Mouse (Mus musculus) adrenal gland, adult 8-10 months (tissue): ENCODE results near the gene Tax1bp1. TPM values are rescaled to one million over a fixed set of nuclear protein-coding genes. Genes with fewer than 3 reads are reported as not detected.

Source experiments
- DNase-seq: peaks from one replicate; pipeline ENCODE4 v3.0.0; 2022
- total RNA-seq, 4 experiments: library from RNA; stranded (reverse); gene quantifications; 2 replicates each; pipeline ENCODE4 v1.2.4; 2022

The Tax1bp1 gene
- total RNA-seq, 4 experiments from 2014 or later = 158 to 211 (median 188) TPM

DNA sequence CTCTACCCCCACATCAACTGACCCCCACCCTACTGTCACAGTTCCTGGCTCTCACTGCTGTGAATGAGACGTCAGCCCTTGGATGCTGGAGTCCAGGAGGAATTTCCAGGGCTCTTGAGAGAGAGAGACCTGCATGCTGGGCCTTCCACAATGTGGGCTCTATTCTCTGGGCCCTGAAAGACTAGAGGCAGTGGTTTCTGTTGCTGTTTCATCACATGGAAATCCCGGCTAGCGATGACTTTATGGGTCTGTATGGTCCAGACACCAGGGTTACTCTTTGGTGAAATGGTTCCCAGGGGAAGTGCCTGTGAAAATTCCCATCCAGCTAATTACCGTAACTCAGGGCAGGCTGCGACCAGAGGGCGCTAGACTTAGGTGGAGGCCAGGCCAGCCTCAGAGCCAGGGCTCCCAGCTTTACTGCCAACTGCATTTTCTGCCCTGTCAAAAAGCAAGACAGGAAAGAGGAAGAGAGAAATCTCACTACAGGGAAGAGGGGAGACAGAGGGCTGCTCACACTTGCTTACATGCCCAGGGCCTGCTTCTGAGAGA, 83.8 kb downstream of the Tax1bp1 start:
- DNase-seq = no peak

DNA sequence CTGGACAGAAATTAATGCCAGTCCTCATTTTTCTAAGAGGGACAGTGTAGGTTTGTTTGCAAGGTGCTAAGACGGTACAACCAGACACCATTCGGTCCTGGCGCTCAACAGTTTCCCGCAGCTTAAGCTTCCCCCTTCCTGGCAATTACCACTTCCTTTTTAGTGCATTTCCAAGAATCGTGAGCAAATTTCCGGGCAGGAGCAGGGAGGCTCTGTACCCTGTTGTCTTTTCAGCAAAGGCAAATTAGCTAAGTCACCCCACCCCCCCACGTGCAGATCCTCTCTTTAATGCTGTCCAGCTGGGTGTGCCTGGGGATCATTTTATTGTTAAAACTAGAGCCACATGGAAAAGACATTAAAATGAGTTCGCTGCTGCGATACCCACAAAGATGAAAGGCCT, 88.7 kb downstream of the Tax1bp1 start:
- DNase-seq = no peak

- DNase-seq = no peak
Measured at GRCm38 (mm10) chr6:52805237-52805856, 91.8 kb downstream of the Tax1bp1 start.

Other genes starting within 250 kb of the Tax1bp1 start
- 100 to 1,000 TPM; 112 to 180 (median 143) TPM for gene Hibadh, start 73.3 kb upstream of the Tax1bp1 start, total RNA-seq